Mouse (Mus musculus) lung, embryonic 14.5 days (tissue): ENCODE measurements at regions not wholly inside any gene's neighbourhood (a gene's known extent, or its start where the extent isn't known, plus 50 kb on each side); places are given as distances from the start of the nearest gene placed in this dataset.

Experiments used
- ATAC-seq: fragments of 200-750 bp; cut with Nextera tagmentation; 2 replicates; pipeline ENCODE4 v1.8.0; 2017; ENCODE audit warnings: mild to moderate bottlenecking, moderate TSS enrichment, moderate library complexity; ENCODE audit not compliant: insufficient read depth
- DNase-seq: peaks from one replicate; pipeline ENCODE4 v3.0.0-alpha.2; 2015
- H3K27ac ChIP-seq: fragments of 300-500 bp; sonication (generic); 2 replicates; pipeline ENCODE4 v1.5.1; 2014; ENCODE audit warnings: low read depth, mild to moderate bottlenecking, moderate library complexity
- H3K27me3 ChIP-seq: fragments of 300-500 bp; sonication (generic); 2 replicates; pipeline ENCODE4 v1.6.1; 2014; ENCODE audit warnings: low read length, control low read depth; ENCODE audit not compliant: insufficient read depth
- H3K36me3 ChIP-seq: fragments of 300-500 bp; sonication (generic); 2 replicates; pipeline ENCODE4 v1.6.1; 2014; ENCODE audit warnings: control low read depth; ENCODE audit not compliant: insufficient read depth
- H3K4me1 ChIP-seq: fragments of 300-500 bp; sonication (generic); 2 replicates; pipeline ENCODE4 v1.6.1; 2014; ENCODE audit warnings: antibody characterized with exemption, control low read depth; ENCODE audit not compliant: insufficient read depth
- H3K4me2 ChIP-seq: fragments of 300-500 bp; sonication (generic); 2 replicates; pipeline ENCODE4 v1.6.1; 2014; ENCODE audit warnings: mild to moderate bottlenecking
- H3K4me3 ChIP-seq: fragments of 300-500 bp; sonication (generic); 2 replicates; pipeline ENCODE4 v1.5.1; 2014; ENCODE audit warnings: low read depth, low read length
- H3K9ac ChIP-seq: fragments of 300-500 bp; sonication (generic); 2 replicates; pipeline ENCODE4 v1.6.1; 2014
- H3K9me3 ChIP-seq: fragments of 300-500 bp; sonication (generic); 2 replicates; pipeline ENCODE4 v1.6.1; 2016; ENCODE audit warnings: low read depth, low read length, control low read depth
- CTCF ChIP-seq: IDR thresholded peaks from 2 replicates; pipeline ENCODE4 v1.5.1; 2016; ENCODE audit warnings: antibody characterized with exemption, low read depth
- WGBS: fragments of 180-500 bp; shearing (Covaris S2); extraction: QIAGEN DNeasy Blood & Tissue Kit; methylation state at CpG from one replicate; pipeline ENCODE4 v1.1.7; 2014; 5-methylcytosine and 5-hydroxymethylcytosine counted together

DNA sequence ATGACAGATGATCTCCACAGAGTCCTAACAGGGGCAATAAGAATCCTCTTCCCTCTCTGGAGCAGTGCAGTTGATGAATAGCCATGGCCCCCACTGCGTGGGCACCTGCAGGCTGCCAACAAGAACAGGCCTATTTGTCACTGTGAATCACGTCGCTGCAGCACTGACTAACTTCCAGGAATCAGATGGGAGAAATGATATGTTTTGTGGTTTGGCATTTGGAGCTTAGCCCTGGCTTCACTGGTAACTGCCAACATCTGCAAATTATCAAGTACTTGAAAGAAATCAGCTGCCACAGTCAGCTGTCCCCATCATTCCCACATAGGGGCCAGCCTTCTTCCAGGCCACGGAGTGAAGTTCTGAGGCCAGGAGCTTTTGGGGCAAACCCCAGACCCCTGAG, 142.8 kb downstream of the Ets2 start:
- no peak for TF ChIP-seq CTCF
- Histone ChIP-seq H3K27ac (no peak overlapping the region), H3K4me1 (peaks cover 31% of the 10 kb centered on the region), H3K4me2 (no peak overlapping the region), H3K9me3 (no peaks in the 10 kb centered on the region), H3K36me3 (no peaks in the 10 kb centered on the region), H3K9ac (no peak overlapping the region), H3K27me3 (no peaks in the 10 kb centered on the region), H3K4me3 (no peak overlapping the region)
- peak; percentile 62 for DNase-seq
- ATAC-seq = no peak
- 39% methylated on average over 4 of the region's 4 CpGs for WGBS

DNA sequence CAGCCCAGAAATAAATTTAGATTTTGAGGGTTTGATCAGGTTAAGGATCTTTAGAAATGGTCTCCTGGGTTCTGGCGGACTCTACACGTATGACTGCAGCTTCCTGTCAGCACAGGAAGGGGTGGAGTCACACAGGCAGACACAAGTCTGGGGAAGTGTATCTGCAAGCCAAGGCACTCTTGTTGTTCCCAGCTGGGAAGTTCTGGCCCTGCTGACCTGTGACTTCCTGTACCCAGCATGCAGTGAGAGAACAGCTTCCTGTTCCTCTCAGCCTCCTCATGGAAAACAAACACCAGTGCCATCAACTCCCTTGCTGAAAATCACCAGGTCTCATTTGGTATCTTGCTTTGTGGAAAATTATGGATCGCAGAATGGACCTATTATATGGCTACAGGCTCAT, 140.9 kb downstream of the Ets2 start:
- no peaks in the 10 kb centered on the region for H3K9me3 ChIP-seq
- no peak overlapping the region for H3K4me2 ChIP-seq
- no peaks in the 10 kb centered on the region for H3K27me3 ChIP-seq
- H3K4me3 ChIP-seq = no peak overlapping the region
- ATAC-seq (no peak), DNase-seq (no peak)
- 87% methylated on average over 3 of the region's 3 CpGs for WGBS
- peaks cover 23% of the 10 kb centered on the region for H3K4me1 ChIP-seq
- H3K27ac ChIP-seq = no peak overlapping the region
- no peak overlapping the region for H3K9ac ChIP-seq
- H3K36me3 ChIP-seq = no peaks in the 10 kb centered on the region
- TF ChIP-seq CTCF = no peak

DNA sequence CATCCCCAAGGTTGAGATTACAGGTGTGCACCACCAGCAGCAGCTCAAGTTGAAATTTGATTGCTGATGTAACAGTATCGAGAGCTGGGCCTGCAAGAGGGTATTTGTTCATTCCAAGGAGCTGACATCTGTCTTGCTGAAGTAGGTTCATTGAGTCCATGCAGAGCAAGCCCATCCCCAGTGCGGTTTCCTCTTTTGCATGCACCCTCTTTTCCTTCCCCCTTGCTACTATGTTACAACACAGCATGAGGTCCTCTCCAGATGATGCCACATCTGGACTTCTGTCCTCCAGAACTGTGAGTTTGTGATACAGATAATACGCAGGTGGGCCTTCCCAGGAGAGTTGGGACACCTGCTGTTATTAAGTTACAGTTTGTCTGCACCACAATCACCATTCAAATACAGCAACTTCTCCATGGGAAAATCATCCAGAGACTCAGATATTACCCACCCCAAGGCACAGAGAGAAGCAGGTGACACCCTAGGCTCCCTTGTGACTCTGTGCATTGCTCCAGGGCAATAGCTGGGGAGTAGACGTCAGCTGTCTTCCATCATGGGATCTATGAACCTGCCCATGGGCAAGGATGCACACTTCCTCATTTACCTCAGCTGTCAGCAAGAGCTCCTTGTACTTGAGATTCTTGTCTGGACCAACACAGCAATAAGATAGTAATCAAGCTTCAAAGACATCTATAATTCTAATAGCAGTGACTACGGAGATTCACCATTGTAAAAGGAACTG, 137.8 kb downstream of the Ets2 start:
- no peak for DNase-seq

DNA sequence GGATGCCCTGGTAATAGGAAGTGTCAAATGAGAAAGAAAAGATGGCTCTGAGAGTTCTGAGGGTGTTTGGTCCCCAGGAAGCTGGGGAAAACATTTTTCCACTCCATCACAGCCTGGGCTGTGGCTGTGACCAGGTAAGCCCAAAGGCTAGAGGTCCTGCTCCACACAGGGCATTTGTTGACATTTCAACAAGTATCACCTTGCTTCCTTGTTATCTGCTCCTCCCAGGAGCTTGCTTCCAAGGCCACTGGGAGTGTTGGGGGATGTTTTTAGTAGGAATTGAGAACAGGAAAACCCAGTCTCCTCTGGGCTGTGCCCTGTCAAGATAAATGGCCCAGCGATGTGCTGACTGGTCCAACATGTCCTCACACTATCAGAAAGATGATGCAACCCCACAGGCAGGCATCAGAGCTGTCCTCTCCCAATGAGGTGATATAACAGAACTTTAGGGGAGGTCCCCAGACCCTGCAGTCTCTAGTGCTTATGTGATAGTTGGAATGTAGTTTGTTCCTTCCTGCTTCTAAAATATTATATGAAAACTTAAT, 137.1 kb downstream of the Ets2 start:
- Histone ChIP-seq H3K4me2 (no peak overlapping the region), H3K9me3 (no peaks in the 10 kb centered on the region), H3K4me1 (peaks cover 16% of the 10 kb centered on the region), H3K27ac (no peak overlapping the region), H3K4me3 (no peak overlapping the region), H3K9ac (no peak overlapping the region), H3K27me3 (no peaks in the 10 kb centered on the region), H3K36me3 (no peaks in the 10 kb centered on the region)
- DNase-seq (no peak), ATAC-seq (no peak)
- 13% methylated on average over 1 of the region's 1 CpGs for WGBS
- no peak for TF ChIP-seq CTCF

More for the DNA sequence above, 137.8 kb downstream of the Ets2 start:
- Histone ChIP-seq H3K4me3 (no peak overlapping the region), H3K4me1 (peaks cover 10% of the 10 kb centered on the region), H3K4me2 (no peak overlapping the region), H3K9me3 (no peaks in the 10 kb centered on the region), H3K36me3 (no peaks in the 10 kb centered on the region), H3K9ac (no peak overlapping the region), H3K27ac (no peak overlapping the region), H3K27me3 (no peaks in the 10 kb centered on the region)
- no peak for TF ChIP-seq CTCF
- no peak for ATAC-seq
- WGBS = 73% methylated on average over 5 of the region's 5 CpGs

DNA sequence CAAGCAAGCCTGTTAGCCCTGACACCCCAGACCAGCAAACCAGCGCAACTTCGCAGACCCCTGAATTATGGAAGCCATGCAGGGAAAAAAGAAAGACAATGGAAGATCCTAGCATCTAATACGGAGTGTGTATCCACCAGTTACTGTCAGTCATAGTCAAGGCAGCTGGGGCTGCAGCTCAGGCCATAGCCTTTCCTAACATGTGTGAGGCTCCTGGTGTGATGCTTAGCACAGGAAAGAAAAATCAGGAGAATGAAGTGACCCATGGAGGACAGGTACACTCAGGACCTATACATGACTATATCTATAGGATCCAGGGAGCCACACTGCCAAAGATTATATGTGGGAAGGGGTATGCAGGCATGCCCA, 136.6 kb downstream of the Ets2 start:
- no peak overlapping the region for H3K27ac ChIP-seq
- H3K4me3 ChIP-seq = no peak overlapping the region
- no peak for TF ChIP-seq CTCF
- WGBS = 91% methylated on average over 3 of the region's 3 CpGs
- no peak for ATAC-seq
- no peak overlapping the region for H3K9ac ChIP-seq
- no peaks in the 10 kb centered on the region for H3K36me3 ChIP-seq
- no peaks in the 10 kb centered on the region for H3K27me3 ChIP-seq
- no peaks in the 10 kb centered on the region for H3K9me3 ChIP-seq
- H3K4me1 ChIP-seq = peaks cover 19% of the 10 kb centered on the region
- no peak overlapping the region for H3K4me2 ChIP-seq
- no peak for DNase-seq

DNA sequence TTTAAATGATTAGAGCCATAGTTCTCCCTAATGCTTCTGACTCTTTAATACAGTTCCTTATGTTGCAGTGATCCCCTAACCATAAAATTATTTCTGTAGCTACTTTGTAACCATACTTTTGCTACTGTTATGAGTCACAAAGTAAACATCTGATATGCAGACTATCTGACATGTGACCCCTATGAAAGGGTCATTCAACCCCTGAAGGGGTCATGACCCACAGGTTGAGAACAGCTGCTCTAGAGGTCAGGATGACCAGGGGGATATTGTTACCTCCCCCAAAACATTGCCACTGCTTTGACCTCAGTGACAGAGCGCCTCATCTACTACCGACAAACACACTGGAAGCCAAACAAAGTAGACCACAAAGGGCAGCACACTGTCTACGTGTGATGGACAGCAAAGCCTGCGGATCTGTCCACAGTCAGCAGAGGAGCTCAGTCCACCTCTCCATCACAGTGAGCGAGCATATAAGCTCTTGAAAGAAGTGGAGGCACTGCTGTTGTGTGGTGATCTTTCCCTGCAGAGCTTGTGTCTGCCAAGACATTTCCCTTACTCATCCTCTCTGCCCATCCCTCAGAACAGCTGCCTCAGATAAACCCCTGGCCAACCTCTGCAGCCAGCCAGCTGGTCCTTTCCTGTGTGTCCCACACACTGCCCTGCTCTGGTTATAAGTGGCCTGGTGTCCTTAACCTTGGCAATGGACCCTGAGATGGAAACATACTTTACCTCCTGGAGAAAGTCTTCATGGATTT, 136.0 kb downstream of the Ets2 start:
- no peak for TF ChIP-seq CTCF
- no peak overlapping the region for H3K9ac ChIP-seq
- H3K4me3 ChIP-seq = no peak overlapping the region
- no peak overlapping the region for H3K27ac ChIP-seq
- peaks cover 25% of the 10 kb centered on the region for H3K4me1 ChIP-seq
- no peaks in the 10 kb centered on the region for H3K27me3 ChIP-seq
- ATAC-seq (no peak), DNase-seq (no peak)
- H3K36me3 ChIP-seq = no peaks in the 10 kb centered on the region
- 54% methylated on average over 5 of the region's 5 CpGs for WGBS
- no peak overlapping the region for H3K4me2 ChIP-seq
- H3K9me3 ChIP-seq = no peaks in the 10 kb centered on the region

DNA sequence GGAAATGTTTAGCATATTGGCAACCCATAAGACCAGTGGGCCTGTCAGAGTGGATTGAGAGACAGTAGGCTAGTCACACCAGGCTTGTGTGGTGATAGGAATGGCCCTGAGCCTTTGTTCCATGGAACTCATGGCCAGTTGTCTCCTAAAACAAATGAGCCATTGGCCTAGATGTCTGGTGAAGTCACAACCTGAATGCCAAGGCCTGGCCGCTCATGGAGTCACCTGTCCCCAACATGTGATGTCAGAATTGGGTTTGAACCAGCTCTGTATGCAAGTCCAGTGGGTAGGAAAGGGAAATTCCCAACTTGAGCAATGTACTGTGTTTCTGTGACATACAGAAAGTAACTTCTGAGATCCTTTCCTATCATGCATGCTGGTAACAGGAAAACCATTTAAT, 134.1 kb downstream of the Ets2 start:
- DNase-seq = no peak
- WGBS = 96% methylated on average over 1 of the region's 1 CpGs
- H3K4me1 ChIP-seq = peaks cover 43% of the 10 kb centered on the region
- no peak overlapping the region for H3K4me3 ChIP-seq
- H3K4me2 ChIP-seq = no peak overlapping the region
- TF ChIP-seq CTCF = no peak
- H3K27ac ChIP-seq = no peak overlapping the region
- H3K36me3 ChIP-seq = no peaks in the 10 kb centered on the region
- no peak overlapping the region for H3K9ac ChIP-seq
- no peaks in the 10 kb centered on the region for H3K27me3 ChIP-seq
- H3K9me3 ChIP-seq = no peaks in the 10 kb centered on the region
- no peak for ATAC-seq
